Mouse (Mus musculus) urinary bladder, postnatal 10 days (tissue): ENCODE results near the gene 1700029I15Rik.

Experiments
- DNase-seq: peaks from one replicate; pipeline ENCODE4 v3.0.0; 2022; ENCODE audit warnings: low spot score

The 1700029I15Rik gene

DNA sequence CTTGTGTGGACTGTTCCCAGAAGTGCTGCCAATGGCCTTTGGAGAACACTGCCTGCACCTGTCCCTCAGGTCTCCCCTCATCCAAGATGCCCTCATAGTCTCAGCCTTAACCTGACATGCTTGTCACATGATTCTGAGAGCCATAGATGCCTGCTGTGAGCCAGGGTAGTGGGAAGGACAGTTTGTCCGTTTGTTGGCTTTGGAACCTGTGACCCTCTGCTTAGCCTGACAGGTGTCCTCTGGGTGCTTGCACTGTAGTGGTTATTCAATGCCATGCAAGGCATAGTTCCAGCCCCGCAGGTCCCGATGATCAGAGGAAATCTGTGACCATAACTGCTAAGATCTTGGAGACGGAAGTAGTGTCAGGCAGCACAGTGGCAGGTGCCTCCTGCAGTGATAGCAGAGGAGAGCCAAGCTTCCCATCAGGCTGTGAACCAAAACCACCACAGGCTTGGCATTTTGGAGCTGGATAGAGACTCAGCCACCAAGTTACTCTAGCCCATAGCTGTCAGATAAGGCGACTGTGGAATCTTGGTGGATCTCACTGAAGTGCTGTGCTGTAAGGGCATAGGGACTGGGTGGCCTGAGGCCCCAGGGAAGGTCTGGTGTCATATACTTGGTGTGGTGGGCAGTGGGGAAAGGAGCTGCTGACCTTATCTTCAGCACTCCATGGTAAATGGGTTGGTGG lies at the start of gene 1700029I15Rik:
TSS of gene 1700029I15Rik (plus strand) at position 638 of the 688 bp plus-strand sequence.
- DNase-seq: no peak

DNA sequence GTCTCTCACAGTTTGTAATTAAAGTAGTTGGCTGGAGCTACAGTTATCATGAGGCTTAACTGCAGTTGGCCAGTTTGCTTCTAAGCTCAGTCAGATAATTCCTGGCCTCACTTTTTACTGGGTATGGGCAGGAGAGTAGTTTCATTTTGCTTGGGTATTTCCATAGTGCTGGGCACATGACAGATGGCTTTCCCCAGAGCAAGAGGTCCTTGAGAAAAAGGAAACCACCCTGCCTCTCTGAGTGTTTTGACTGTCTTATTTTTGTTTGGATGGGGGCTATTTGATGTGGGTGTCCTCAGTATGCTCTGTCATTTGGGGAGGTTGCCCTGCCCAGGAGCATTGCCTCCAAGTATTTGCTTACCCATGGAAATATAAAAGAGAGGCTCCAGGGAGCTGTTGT lies 39.9 kb upstream of the 1700029I15Rik start:
- DNase-seq: no peak

DNA sequence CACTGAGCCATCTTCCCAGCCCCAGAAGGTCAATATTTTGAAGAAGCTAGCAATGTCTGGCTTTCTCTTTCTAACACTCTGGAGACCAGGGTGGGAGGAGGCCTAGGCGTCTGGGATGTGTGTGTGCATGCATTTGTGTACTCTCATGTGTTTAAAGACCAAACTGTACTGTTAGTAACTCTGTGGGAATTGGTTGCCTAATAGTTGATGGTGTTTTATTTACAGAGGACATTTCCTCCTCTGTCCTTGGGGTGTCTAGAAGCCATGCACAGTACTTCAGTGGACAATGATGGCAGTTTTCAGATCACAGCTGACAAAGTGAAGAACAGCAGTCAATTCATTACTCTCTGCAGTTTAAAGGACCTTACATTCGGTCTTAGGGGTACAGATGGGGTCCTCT lies 35.1 kb upstream of the 1700029I15Rik start:
- no peak for DNase-seq

DNA sequence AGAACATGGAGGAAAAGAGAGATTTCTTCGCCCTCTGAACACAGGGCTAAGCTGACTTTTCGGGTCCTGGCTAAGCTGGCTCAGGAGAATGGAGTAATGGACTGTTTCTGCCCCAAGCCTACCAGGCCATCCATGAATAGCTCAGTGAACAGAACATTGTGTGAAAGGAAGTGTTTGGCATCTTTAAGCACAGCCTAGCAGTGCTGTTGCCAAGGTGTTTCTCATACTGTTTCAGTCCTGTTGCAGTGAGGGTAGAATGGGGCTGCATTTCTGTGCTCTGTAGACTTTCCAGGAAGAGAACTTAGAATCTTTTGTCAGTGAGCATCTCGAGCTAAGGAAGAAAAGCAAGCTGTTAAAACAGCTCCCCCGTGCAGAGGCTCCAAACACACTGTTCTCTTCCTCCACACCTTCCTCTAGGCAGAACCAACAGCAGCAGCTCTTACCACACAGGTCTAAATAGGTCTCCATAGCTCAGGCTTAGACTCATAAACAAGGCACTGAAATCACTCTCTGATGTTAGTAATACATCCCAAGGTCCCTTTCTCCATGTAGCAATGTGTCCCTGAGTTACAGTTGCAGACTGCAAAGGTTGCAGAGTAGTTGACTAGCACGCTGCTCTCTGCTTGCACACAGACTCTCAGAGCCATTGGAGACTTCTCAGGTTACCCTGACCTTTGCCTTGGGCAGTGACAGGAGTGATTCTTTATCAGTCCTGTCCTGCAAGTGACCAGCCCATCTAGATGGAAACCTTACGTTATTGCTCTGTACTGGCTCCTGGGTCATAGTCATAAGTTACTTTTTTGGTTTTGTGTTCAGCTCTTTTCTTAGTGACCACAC lies 32.5 kb upstream of the 1700029I15Rik start:
- DNase-seq: no peak

DNA sequence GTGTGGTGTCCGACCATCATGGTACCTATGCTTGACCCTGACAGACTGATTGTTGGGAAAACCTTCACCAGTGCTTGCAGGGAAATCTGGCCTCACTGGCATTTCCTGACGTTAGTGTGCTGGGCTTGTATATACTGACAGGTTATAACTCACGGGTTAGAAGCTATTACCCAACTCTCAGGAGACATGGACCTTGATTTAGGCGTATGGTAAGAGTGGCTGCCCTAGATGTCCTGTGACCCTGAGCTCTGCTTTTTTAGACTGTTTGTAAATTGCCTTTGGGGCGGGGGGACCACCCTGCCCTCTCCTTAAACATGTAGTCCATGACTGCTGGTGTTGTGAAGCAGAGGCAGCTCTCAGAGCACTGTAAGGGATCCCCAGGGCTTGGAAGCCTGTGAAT lies 31.7 kb upstream of the 1700029I15Rik start:
- DNase-seq: no peak

DNA sequence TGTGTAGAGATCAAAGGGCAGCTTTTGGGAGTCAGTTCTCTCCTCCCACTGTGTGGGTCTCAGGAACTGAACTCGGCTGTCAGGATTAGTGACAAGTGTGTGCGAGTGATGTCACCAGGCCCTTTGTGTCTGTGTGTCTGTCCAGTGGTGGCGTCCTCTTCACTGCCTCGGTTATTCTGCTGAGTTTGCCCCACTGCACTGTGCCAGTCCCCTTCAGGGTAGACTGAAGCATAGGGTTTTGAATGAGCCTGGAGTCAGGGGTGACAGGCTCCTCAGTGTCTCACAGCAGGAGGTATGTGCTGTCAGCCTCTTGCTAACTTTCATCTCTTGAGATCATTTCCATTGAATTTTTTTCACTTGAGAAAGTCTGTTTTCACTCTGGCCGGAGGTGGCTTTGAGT lies 28.9 kb upstream of the 1700029I15Rik start:
- DNase-seq: no peak

DNA sequence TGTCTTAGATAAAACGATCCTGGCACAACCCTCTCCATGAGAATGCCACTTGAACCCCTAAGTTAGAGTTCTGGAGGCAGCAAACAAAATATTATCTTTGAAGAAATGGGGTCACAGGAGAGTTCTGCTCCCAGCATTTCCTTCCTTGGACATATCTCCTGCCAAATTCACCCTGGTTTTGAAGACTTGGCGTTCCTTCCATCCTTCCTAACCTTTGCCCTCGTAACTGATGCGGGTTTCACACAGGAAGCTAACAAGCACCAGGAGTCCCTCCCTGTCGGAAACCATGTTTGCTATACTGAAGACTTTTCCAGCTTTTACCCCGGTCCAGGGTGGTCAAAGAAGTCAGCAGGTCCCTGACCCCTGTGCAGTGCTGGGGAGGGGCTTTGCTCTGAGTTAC lies 28.1 kb upstream of the 1700029I15Rik start:
- DNase-seq: no peak

DNA sequence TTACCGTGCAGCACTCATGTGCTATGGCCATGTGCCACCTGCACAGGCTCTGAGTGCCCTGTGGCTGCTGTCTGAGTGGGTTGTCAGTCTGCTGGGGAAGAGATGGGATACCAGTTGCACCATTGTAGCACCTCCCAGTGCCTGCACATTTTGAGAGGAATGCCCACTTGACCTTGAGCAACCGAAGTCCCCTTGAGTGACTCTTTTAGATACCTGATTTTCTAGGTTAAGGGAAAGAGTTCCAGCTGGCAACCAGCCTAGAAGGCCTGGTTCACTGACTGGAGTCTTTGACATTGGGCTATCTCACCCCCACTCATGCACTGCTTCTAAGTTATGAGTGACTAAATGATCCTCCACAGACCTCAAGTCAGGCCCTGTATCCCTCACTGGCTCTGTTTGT lies 23.0 kb upstream of the 1700029I15Rik start:
- DNase-seq: no peak

DNA sequence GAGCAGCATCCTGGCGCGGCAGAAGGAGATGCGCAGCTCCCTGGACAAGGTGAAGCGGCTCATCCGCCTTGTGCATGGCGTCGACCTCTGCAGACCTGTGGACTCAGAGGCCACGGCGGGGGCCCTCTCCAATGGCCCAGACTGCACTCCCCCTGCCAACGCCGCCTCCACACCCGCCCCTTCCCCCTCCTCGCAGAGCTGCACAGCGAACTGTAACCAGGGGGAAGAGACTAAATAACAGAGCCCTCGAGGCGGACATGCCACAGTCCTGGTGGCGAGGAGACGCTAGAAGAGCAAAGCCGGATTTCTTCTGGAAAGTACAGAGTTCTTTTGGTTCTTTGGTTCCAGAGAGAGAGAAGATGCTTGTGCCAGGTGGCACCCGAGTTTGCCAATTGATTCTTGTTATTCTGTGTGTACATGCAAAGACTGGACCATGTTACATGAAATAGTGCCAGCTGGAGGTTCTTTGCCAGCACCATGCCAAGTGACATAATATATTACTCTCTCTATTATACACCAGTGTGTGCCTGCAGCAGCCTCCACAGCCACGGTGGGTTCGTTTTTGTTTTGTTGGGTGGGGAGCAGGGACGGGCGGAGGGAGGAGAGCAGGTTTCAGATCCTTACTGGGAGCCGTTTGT lies 22.0 kb upstream of the 1700029I15Rik start:
- no peak for DNase-seq

DNA sequence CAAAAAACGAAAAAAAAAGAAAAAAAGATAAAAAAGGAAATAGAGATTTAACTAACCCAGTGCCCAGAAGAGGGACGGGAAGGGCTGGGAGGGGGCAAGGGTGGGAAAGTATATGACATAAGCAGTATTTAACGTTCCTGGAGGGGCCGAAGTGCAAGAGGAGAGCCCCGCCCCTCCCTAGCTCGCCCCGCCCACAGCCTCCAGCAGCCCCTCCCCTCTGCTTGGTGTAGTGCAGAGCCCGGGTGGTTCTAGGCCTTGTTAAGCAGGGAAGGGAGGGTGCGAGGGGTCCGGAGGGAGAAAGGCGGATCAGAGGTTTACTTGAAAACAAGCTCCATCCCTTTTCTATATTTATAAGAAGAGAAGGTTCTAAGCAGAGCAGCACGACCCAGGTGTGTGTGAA lies 21.4 kb upstream of the 1700029I15Rik start:
- no peak for DNase-seq

DNA sequence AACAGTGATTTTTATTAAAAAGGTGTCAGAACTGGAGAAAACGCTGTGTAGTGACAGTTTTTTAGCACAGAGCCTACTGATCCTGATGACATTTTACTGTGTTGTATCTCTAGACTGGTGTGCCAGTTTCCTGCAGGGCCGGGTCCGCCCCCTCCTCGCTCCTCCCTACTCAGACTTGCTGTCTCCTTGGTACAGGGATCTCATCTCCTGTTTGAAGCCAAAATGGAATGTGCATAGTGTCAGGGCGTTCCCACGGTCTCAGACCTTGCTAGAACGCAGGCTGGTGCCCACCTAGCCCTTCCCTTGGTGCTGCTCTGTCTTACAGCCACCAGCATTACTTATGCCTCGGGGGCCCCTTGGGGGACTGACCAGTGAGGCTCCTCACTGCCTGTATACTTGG lies 20.5 kb upstream of the 1700029I15Rik start:
- DNase-seq: no peak

DNA sequence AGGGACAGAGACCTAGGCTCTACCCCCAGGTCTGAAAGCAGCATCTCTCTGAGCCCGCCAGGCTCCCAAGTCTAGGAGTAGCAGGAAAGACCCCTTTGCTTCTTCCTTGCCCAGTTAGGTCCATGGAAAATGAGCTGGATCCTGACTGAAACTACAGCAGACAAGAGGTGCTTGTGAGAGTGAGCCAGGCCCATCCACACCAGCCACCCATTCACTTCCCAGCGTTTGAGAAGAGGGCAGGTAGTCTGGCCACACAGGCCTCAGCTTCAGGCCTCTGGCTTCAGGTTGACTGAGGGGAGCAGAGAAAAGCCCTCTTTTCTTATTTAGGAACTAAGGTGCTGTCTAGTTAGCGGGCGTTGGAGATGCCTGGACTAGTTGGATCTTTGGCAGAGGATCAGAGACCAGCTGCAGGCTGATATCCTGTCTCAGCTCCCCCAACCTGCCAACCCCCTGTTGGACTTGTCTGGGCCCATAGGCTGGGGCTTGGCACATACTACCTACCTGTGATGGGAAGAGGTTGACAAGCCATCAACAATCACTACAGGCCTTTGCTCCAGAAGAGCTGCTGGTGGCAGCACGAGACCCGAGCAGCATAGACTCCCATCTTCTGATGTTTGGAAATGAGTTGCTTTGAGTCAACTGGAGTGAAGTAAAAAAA lies 19.6 kb upstream of the 1700029I15Rik start:
- no peak for DNase-seq

DNA sequence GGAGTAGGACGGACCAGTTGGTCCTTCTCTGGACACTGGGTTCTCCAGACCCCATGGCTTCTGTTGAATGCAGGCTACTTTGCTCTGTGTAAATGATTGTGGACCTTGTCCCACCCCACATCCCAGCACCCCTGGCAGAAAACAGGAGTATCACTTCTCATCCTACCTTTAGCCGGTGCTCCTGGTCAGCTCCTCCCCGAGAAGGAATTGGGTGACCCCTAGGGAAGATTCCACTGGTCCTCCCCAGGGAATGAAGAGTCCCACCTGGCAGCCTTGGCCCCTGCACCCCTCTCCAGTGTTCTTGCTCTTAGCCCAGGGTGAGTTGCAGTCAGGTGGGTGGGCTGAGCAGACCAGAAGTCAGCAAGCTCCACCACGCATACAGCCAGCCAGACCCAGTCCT lies 18.3 kb upstream of the 1700029I15Rik start:
- DNase-seq: no peak

DNA sequence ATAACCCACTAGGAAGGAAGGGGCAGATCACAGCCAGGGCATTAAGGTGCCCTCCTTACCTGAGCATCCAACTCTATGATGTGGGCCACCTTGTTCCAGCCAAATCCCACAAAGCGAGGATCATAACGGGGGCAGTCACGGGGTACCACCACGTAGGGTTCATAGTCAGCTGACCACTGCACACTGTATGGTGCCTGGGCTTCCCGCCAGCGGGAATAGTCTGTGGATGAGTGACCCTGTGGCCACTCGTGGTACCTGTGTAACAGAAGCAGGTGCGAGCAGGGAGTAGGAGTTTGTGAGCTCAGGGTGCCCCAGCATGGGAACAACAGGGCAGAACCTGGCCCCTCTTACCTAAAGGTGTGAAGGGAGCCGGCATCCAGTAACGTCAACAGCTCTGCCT lies 16.8 kb upstream of the 1700029I15Rik start:
- no peak for DNase-seq

DNA sequence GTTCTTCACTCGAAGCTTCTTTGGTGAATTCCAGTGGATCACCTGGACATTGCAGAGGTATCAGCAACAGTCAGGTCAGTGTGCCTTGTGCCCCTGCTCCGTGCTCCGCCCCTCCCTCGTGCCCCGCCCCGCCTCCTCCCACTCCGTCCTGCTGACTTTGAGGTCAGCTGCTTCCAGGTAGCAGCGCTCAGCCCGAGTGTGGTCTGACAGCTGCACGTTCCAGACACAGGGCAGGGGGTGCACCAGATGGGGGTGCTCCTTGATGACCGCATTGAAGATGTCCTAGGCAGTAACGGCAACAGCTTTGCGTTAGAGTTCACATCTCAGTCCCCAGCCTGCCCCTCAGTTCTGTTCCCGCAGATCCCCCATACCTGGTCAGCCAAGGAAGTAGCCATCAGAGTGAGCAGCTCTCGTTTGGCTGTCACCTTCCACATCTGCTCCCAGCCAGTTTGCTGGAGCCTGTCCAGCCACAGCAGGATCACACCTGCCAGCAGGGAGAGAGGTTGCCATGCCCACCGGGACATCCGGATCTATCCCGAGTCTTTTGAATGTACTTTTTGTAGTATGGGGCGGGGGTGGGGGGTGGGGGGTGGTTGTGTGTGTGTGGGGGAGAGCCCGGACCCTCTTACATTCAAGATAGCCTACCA lies 14.8 kb upstream of the 1700029I15Rik start:
- no peak for DNase-seq

DNA sequence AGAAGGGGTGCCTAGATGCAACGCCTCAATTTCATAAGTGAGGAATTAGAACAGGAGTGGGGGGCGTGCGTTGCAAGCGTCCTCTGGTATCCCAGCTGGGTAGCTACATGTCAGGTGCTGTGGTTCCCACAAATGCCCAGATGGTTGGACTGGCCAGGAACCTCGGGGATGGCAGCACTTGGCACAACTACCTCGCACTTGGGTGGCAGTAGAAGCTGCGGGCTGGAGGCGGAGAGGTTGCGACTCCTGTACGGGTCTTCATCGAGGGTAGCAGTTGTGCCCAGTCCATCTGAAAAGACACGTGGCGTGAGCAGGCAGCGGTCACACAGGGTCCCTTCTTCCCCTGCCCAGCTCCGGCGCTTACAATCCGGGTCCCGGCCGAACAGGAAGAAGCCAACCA lies 12.0 kb upstream of the 1700029I15Rik start:
- no peak for DNase-seq

DNA sequence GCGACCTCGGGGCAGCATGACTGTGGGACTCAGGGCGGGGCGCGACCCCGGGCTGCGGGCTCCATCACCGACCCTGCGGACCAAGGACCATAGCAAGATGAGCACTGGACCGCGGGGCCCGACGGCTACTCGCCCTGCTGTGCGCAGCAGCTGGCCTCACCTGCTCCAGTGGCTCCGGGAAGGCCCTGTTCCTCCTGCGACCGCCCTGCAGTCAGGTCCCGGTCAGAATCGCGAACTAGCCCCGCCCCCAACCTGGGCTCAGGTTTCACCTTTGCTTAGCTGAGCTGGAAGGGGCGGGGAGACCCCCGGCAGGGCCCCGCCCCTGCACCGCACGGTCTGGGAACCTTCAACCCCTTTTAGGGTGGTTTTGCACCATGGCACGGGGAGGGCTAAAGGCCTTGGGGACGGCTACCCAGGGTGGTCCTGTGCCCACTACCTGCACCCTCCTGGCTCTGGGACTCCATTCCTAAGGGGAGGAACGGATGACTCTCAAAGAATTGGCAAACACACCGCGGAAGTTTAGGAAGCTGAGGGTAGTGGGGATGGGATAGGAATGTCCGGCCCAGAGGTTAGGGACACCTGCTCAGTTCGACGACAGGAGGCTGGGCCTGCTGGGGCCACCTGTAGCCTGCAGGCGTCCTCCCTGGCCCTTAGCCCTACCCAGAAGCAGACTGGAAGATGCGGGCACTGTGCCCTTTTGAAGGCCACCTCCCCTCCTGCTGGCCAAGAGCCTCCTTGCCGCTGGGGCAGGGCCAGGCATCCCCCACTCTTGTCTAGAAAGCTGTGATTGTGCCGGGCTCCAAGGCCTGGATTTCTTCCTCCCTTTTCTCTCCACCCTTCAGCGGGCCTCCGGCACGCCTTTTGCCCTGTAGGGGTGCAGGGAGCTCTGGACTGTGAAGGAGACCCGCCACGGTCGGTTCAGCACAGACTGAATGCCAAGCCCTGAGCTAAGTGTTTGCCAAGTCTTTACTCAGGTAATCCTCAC lies 11.2 kb upstream of the 1700029I15Rik start:
- peak; percentile 42 for DNase-seq

DNA sequence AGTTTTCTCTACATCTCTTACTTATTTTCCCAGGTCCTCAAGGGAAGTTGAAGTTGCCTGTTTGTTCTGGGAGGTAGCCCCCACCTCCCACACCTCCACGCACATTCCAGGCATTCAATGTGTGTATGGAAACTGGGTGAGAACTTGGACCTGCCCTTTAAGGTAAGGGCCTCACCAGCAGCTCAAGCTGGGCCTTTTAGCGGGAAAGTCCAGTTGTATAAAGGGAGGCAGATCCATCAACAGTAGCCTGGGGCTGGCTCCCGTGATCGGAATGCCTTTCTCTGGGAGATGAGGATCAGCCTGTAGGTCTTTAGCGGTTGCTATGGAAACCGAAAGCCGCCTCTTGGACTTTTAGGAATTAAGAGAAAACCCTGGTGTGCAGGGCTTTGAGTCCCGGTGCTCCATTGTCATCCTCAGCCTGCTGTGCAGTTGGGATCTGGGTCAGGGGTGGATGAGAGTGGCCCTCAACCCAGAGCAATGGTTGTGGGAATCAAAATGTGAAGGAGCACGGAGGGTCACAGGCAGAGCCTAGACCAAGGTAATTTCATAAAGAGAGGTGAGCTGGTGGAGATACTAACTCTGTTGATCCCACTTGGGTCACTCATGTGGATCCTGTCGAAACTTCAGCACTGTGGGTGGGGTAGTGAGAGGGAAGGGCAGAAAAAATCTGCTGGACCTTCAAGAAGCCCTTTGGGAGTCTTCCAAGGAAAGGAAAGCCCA lies 10.2 kb upstream of the 1700029I15Rik start:
- no peak for DNase-seq

DNA sequence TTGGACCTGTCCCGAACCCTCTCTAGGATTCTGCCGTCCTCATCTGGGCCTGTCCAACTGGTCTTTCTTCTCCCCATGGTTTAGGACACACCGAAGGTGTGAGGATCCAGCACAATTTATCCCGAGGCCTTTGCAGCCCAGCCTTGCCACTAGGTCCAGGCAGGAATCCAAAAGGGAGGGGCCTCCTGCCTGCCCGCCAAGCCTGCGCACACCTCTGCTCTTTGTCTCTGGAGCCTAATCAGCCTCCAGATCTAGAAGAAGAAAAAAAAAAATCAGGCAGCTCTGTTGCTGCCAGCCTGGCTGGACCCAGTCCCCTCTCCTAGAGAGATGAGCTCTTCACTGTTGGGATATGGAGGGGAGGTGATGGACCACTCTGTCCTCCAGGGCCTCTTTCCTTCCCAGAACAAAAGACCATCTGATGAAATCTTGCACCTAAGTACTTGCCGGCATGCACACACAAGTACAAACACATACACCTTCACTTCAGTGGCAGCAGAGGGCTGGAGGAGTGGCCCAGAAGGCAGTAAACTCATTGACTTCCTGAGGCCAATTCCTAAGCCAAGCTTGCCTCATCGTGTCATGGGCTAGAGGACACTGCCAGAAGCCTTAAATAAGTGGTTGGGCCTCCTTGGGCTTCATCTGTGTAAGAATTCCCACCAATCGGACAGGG lies 9.4 kb upstream of the 1700029I15Rik start:
- no peak for DNase-seq

DNA sequence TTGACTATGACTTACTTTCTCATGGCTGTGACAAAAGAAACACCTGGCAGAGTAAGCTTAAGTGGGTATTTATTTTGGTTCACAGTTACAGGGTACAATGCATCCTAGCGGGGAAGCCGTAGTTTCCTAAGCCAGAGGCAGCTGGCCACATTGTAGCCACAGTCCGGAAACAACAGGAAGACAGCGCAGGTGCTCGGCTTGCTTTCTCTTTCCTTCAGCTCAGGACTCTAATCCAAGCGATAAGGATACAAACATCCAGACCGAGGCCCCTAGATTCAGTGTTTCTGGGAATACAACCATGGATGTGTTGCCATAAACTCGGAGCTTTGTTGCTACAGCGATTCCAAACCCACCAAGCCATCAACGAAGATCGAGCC lies 8.9 kb upstream of the 1700029I15Rik start:
- no peak for DNase-seq
